Mouse (Mus musculus) myocyte (in vitro differentiated cells): ENCODE results near the gene Fam186a. TPM values are rescaled to one million over a fixed set of nuclear protein-coding genes. Genes with fewer than 3 reads are reported as not detected.

Experiments used
- H3K27me3 ChIP-seq: one replicate; pipeline ENCODE4 v1.6.1; 2011; ENCODE audit not compliant: control insufficient read depth, insufficient read depth, insufficient read length
- H3K36me3 ChIP-seq: one replicate; pipeline ENCODE4 v1.6.1; 2011; ENCODE audit not compliant: control insufficient read depth, insufficient read depth
- H3K4me2 ChIP-seq: one replicate; pipeline ENCODE4 v1.6.1; 2011; ENCODE audit warnings: low read depth, control low read depth
- H3K4me3 ChIP-seq: one replicate; pipeline ENCODE4 v1.5.1; 2011; ENCODE audit warnings: mild to moderate bottlenecking, control low read depth, moderate library complexity
- H3K79me2 ChIP-seq: one replicate; pipeline ENCODE4 v1.6.1; 2011; ENCODE audit not compliant: control insufficient read depth, insufficient read depth
- H3ac ChIP-seq: one replicate; pipeline ENCODE4 v1.6.1; 2011; ENCODE audit not compliant: control insufficient read depth, insufficient read length
- CEBPB ChIP-seq: IDR thresholded peaks from 2 replicates; pipeline ENCODE4 v1.6.1; 2011; ENCODE audit warnings: mild to moderate bottlenecking, moderate library complexity; ENCODE audit not compliant: poor library complexity, insufficient read depth, severe bottlenecking
- E2F4 ChIP-seq: IDR thresholded peaks from one replicate; pipeline ENCODE4 v1.6.1; 2011; ENCODE audit warnings: mild to moderate bottlenecking, control low read depth, moderate library complexity; ENCODE audit not compliant: insufficient read depth
- MAX ChIP-seq: IDR thresholded peaks from one replicate; pipeline ENCODE4 v1.6.1; 2011; ENCODE audit warnings: low read depth, mild to moderate bottlenecking, control low read depth
- MYOD1 ChIP-seq, 3 experiments: IDR thresholded peaks; one replicate each; pipeline ENCODE4 v1.6.1; 2011; ENCODE audit warnings: control low read depth in 2 of 3, low read depth in 2 of 3, mild to moderate bottlenecking in 2 of 3, moderate library complexity in 1 of 3; ENCODE audit not compliant: insufficient read length in 2 of 3, control insufficient read depth in 1 of 3
- MYOG ChIP-seq, 3 experiments: IDR thresholded peaks; one replicate each; pipeline ENCODE4 v1.6.1; 2011; ENCODE audit warnings: control low read depth in 2 of 3, low read depth in 2 of 3, mild to moderate bottlenecking in 2 of 3; ENCODE audit not compliant: insufficient read length in 2 of 3, control insufficient read depth in 1 of 3, insufficient read depth in 1 of 3
- POLR2A ChIP-seq: IDR thresholded peaks from one replicate; pipeline ENCODE4 v1.6.1; 2011; ENCODE audit warnings: low read depth, mild to moderate bottlenecking, control low read depth, moderate library complexity; ENCODE audit not compliant: insufficient read length
- POLR2AphosphoS2 ChIP-seq: IDR thresholded peaks from one replicate; pipeline ENCODE4 v1.6.1; 2011; ENCODE audit warnings: low read depth, control low read depth; ENCODE audit not compliant: insufficient read length
- REST ChIP-seq: IDR thresholded peaks from one replicate; pipeline ENCODE4 v1.6.1; 2011; ENCODE audit warnings: mild to moderate bottlenecking, control low read depth, moderate library complexity; ENCODE audit not compliant: insufficient read depth, insufficient read length
- SRF ChIP-seq: IDR thresholded peaks from one replicate; pipeline ENCODE4 v1.6.1; 2011; ENCODE audit warnings: low read depth; ENCODE audit not compliant: control insufficient read depth, insufficient read length
- TCF12 ChIP-seq: IDR thresholded peaks from one replicate; pipeline ENCODE4 v1.6.1; 2011; ENCODE audit warnings: mild to moderate bottlenecking, control low read depth; ENCODE audit not compliant: poor library complexity, insufficient read depth, severe bottlenecking
- TCF3 ChIP-seq: IDR thresholded peaks from one replicate; pipeline ENCODE4 v1.6.1; 2011; ENCODE audit warnings: low read depth, control low read depth; ENCODE audit not compliant: insufficient read length
- USF1 ChIP-seq: IDR thresholded peaks from one replicate; pipeline ENCODE4 v1.6.1; 2011; ENCODE audit warnings: low read depth, mild to moderate bottlenecking, control low read depth, moderate library complexity
- polyA plus RNA-seq: library from polyadenylated mRNA; unstranded; fragments of >200 nt; fragmentation: generic; extraction: Trizol; gene quantifications from one replicate; pipeline ENCODE4 v1.2.1, GENCODE M21; 2012; ENCODE audit warnings: missing spikeins

Gene Fam186a
- polyA plus RNA-seq, 1 experiment, result 0.22 TPM

DNA sequence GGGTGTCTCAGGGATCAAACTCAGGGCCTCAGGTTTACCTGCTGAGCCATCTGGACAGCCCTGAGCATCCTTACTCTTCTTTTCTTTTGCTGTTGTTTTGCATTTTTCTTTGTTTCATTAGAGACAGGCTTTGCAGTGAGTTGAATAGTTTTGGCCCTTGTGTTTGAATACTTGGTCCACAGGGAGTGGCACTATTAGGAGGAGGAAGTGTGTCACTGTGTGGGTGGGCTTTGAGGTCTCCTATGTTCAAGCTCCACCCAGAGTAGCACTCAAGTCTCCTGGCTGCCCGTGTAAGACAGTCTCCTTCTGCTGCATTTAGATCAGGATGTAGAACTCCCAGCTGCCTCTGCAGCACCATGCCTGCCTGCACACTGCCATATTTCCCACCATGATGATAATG lies 32.4 kb downstream of the Fam186a start:
- Histone ChIP-seq H3ac (no peak overlapping the region), H3K79me2 (no peaks in the 10 kb centered on the region), H3K27me3 (peaks cover 3% of the 10 kb centered on the region), H3K36me3 (no peaks in the 10 kb centered on the region), H3K4me2 (no peak overlapping the region), H3K4me3 (no peak overlapping the region)
- TF ChIP-seq REST (no peak), POLR2AphosphoS2 (no peak), POLR2A (no peak), SRF (no peak)

- no peak overlapping the region for H3K4me2 ChIP-seq
- TF ChIP-seq TCF3, result no peak
- TF ChIP-seq MYOD1 (IDR thresholded peaks at IDR 0.05; ENCODE audit: control insufficient read depth in 1 of 3, insufficient read length in 2 of 3, low read depth in 2 of 3), result no peak
- TF ChIP-seq SRF, result no peak
- TF ChIP-seq USF1, result no peak
- TF ChIP-seq E2F4, result no peak
- TF ChIP-seq REST, result no peak
- TF ChIP-seq POLR2AphosphoS2, result no peak
- no peak for TF ChIP-seq POLR2A
- no peak for TF ChIP-seq CEBPB
- no peak for TF ChIP-seq TCF12
- no peak for TF ChIP-seq MYOG (IDR thresholded peaks at IDR 0.05; ENCODE audit: control insufficient read depth in 1 of 3, insufficient read depth in 1 of 3, insufficient read length in 2 of 3, low read depth in 2 of 3)
- TF ChIP-seq MAX, result no peak
- H3K79me2 ChIP-seq, result no peaks in the 10 kb centered on the region
- H3K36me3 ChIP-seq, result no peaks in the 10 kb centered on the region
- H3K4me3 ChIP-seq, result no peak overlapping the region
- H3ac ChIP-seq, result no peak overlapping the region
- no peaks in the 10 kb centered on the region for H3K27me3 ChIP-seq
These were observed 35.6 kb downstream of the Fam186a start for GRCm38 (mm10) chr15:99931231-99931630.

DNA sequence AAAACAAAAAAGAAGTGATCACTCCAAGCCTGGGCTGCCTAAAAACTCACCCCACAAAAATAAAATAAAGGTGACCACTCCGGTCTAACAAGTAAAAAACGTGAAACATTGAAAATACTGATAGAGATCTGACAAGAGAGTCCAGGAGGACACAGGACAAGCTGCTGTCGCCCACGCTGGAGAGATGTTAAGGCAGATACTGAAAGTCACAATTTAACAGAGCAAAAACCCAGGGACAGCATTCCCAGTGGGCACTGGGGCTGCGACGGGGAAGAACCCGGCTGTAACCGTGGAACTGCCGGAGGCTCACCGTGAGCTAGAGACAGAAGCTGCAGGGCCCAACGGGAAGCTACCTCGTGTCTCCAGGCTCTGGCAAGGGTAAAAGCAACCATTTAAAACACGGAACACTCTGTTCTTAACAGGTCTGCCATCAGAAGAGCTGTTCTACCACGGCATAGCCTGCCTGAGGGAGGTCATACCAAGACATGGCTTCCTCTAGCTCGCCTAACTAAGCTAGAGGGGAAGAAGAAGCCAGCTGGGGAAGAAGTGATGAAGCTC lies 47.2 kb downstream of the Fam186a start:
- H3K4me2 ChIP-seq, result no peak overlapping the region
- H3ac ChIP-seq, result no peak overlapping the region
- H3K27me3 ChIP-seq, result no peaks in the 10 kb centered on the region
- no peaks in the 10 kb centered on the region for H3K36me3 ChIP-seq
- TF ChIP-seq TCF12 (no peak), MYOG (IDR thresholded peaks at IDR 0.05; ENCODE audit: control insufficient read depth in 1 of 3, insufficient read depth in 1 of 3, insufficient read length in 2 of 3, low read depth in 2 of 3) (no peak), POLR2A (no peak), MAX (no peak), USF1 (no peak), CEBPB (no peak), E2F4 (no peak), SRF (no peak), REST (no peak), TCF3 (no peak), POLR2AphosphoS2 (no peak), MYOD1 (IDR thresholded peaks at IDR 0.05; ENCODE audit: control insufficient read depth in 1 of 3, insufficient read length in 2 of 3, low read depth in 2 of 3) (no peak)
- no peak overlapping the region for H3K4me3 ChIP-seq
- no peaks in the 10 kb centered on the region for H3K79me2 ChIP-seq

DNA sequence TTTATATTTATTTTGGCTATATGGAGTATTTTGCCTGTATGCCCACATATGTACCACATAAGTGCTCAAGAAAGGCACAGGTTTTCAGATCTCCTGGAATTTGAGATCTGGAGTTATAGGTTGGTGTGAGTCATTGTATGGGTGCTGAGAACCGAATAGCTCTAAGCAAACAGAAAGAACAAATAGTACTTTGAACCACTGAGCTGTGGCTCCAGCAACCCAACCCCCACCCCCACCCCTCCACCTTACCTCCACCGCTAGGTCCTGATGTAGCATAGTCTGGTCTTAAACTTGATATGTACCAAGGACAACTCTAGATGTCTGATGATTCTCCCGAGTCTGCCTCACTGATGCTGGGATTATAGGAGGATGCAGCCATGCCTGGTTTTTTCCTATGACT lies 49.6 kb downstream of the Fam186a start:
- H3ac ChIP-seq, result no peak overlapping the region
- TF ChIP-seq REST, result no peak
- no peak for TF ChIP-seq E2F4
- no peak for TF ChIP-seq MYOG (IDR thresholded peaks at IDR 0.05; ENCODE audit: control insufficient read depth in 1 of 3, insufficient read depth in 1 of 3, insufficient read length in 2 of 3, low read depth in 2 of 3)
- no peak for TF ChIP-seq SRF
- no peak for TF ChIP-seq MAX
- no peak overlapping the region for H3K4me2 ChIP-seq

DNA sequence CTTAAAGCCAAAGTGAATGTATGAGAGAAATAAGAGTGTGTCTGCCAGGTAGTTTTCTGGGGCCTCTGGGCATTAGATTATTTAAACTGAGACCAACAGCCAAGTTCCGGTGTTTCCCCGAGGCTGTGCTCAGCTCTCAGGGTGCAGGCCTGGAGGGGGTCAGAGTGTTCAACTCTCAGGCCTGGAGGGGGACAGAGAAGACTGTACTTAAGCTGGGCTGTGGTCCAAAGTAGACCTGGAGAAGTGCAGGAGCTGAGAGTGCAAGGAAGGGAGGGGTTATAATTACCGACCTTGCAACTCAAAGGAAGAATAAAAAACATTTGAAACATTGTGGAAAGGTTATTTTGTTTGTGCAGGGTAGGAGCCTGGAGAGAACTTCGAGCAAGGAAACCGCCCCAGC lies 52.2 kb downstream of the Fam186a start:
- no peak for TF ChIP-seq MYOD1 (IDR thresholded peaks at IDR 0.05; ENCODE audit: control insufficient read depth in 1 of 3, insufficient read length in 2 of 3, low read depth in 2 of 3)
- no peak for TF ChIP-seq SRF
- TF ChIP-seq TCF3, result no peak
- TF ChIP-seq CEBPB, result no peak
- TF ChIP-seq TCF12, result no peak
- TF ChIP-seq POLR2AphosphoS2, result no peak
- TF ChIP-seq E2F4, result no peak
- no peak for TF ChIP-seq USF1
- TF ChIP-seq POLR2A, result no peak
- no peak for TF ChIP-seq MYOG (IDR thresholded peaks at IDR 0.05; ENCODE audit: control insufficient read depth in 1 of 3, insufficient read depth in 1 of 3, insufficient read length in 2 of 3, low read depth in 2 of 3)
- TF ChIP-seq REST, result no peak
- TF ChIP-seq MAX, result no peak
- Histone ChIP-seq H3K4me2 (no peak overlapping the region), H3K27me3 (no peaks in the 10 kb centered on the region), H3K36me3 (no peaks in the 10 kb centered on the region), H3K4me3 (no peak overlapping the region), H3ac (no peak overlapping the region), H3K79me2 (no peaks in the 10 kb centered on the region)

More for the DNA sequence above, 49.6 kb downstream of the Fam186a start:
- H3K4me3 ChIP-seq, result no peak overlapping the region
- H3K79me2 ChIP-seq, result no peaks in the 10 kb centered on the region
- H3K27me3 ChIP-seq, result no peaks in the 10 kb centered on the region
- no peaks in the 10 kb centered on the region for H3K36me3 ChIP-seq
